Mouse (Mus musculus): Measurements from ENCODE around the gene Stard13. TPM values are rescaled to one million over a fixed set of nuclear protein-coding genes. Genes with fewer than 3 reads are reported as not detected.

Gene Stard13
- polyA plus RNA-seq, 1 experiment from 2014 or later = 7.3 TPM

DNA sequence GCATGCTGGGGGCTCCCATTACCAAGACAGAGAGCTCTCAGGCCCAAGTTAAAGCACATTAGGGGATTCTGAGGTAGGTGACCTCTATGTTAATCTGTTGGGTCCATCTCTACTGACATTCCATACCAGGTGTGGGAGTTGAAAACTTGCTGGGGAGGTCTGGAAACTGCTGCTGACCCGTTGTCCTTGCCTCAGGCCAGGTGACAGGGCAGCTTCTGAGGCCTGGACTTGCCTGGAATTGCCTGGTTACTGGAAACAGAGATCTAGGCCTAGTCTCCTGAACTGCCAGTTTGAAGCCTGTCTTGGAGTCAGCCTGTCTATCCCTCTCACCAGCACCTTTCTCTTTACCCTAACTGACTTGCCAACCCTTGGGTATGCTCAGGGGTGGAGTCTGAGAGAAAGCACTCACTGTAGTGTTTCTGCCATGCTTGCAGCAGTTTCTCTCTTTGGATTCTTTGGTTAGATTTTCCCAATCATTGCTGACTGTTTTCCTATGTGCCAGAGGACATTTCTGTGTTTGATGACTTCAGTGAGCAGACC lies 229.3 kb downstream of the Stard13 start:
- ATAC-seq (ENCODE audit: low FRiP score) = no peak
- H3K27ac ChIP-seq = no peak overlapping the region
- 82% methylated on average over 1 of the region's 1 CpGs for WGBS
- H3K36me3 ChIP-seq = no peaks in the 10 kb centered on the region
- H3K9ac ChIP-seq = no peak overlapping the region
- no peak overlapping the region for H3K4me2 ChIP-seq (replicated peaks)
- H3K9me3 ChIP-seq (replicated peaks) = no peaks in the 10 kb centered on the region
- no peak overlapping the region for H3K4me3 ChIP-seq
- H3K4me1 ChIP-seq = no peaks in the 10 kb centered on the region
- no peaks in the 10 kb centered on the region for H3K27me3 ChIP-seq

- no peak for ATAC-seq (ENCODE audit: low FRiP score)
- 90% methylated on average over 4 of the region's 4 CpGs for WGBS
These were observed 231.6 kb downstream of the Stard13 start for GRCm38 (mm10) chr5:151002051-151002450.

GRCm38 (mm10) chr5:151001111-151001510 lies 232.5 kb downstream of the Stard13 start:
- Histone ChIP-seq H3K4me2 (replicated peaks) (no peak overlapping the region), H3K36me3 (no peaks in the 10 kb centered on the region), H3K9ac (no peak overlapping the region), H3K4me3 (no peak overlapping the region), H3K27me3 (no peaks in the 10 kb centered on the region), H3K27ac (no peak overlapping the region), H3K4me1 (no peaks in the 10 kb centered on the region), H3K9me3 (replicated peaks) (no peaks in the 10 kb centered on the region)
- WGBS = 94% methylated on average over 7 of the region's 7 CpGs
- no peak for ATAC-seq (ENCODE audit: low FRiP score)

More at GRCm38 (mm10) chr5:151002051-151002450, 231.6 kb downstream of the Stard13 start:
- no peak overlapping the region for H3K4me2 ChIP-seq (replicated peaks)
- no peak overlapping the region for H3K9ac ChIP-seq
- no peaks in the 10 kb centered on the region for H3K9me3 ChIP-seq (replicated peaks)
- H3K4me3 ChIP-seq = no peak overlapping the region
- H3K36me3 ChIP-seq = no peaks in the 10 kb centered on the region
- no peaks in the 10 kb centered on the region for H3K27me3 ChIP-seq
- no peak overlapping the region for H3K27ac ChIP-seq
- no peaks in the 10 kb centered on the region for H3K4me1 ChIP-seq

- H3K9ac ChIP-seq = no peak overlapping the region
- H3K4me3 ChIP-seq = no peak overlapping the region
- H3K9me3 ChIP-seq (replicated peaks) = no peaks in the 10 kb centered on the region
- no peak overlapping the region for H3K4me2 ChIP-seq (replicated peaks)
- H3K27ac ChIP-seq = no peak overlapping the region
- H3K27me3 ChIP-seq = no peaks in the 10 kb centered on the region
- 70% methylated on average over 2 of the region's 2 CpGs for WGBS
- H3K4me1 ChIP-seq = no peaks in the 10 kb centered on the region
- H3K36me3 ChIP-seq = no peaks in the 10 kb centered on the region
- ATAC-seq (ENCODE audit: low FRiP score) = no peak
These were observed 237.1 kb downstream of the Stard13 start for GRCm38 (mm10) chr5:150996586-150996985.

DNA sequence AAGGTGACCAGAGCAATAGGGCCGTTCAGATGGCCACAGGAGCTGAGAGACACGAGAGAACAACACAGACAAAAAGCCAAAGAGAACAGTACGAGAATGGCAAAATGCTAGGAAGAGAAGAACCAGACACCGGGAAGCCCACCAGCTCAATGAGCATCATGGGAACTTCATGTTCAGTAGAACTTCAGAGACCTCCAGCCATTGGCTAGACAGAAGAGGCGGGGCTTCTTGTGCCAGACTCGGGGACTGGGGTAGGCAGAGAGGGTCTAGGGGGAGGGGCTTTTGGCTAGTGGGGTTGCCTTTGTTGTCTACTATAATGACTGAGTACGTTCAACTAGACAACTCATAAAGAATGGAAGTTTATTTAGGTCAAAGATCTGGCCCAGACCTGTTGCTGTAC lies 239.5 kb downstream of the Stard13 start:
- Histone ChIP-seq H3K9ac (no peak overlapping the region), H3K9me3 (replicated peaks) (no peaks in the 10 kb centered on the region), H3K36me3 (no peaks in the 10 kb centered on the region), H3K4me3 (no peak overlapping the region), H3K27ac (no peak overlapping the region), H3K27me3 (no peaks in the 10 kb centered on the region), H3K4me1 (no peaks in the 10 kb centered on the region), H3K4me2 (replicated peaks) (no peak overlapping the region)
- no peak for ATAC-seq (ENCODE audit: low FRiP score)
- WGBS = 88% methylated on average over 7 of the region's 7 CpGs

Other genes starting within 250 kb of the Stard13 start
- gene Gm42906, start 194.3 kb upstream of the Stard13 start, polyA plus RNA-seq (2016; fragmentation: Nextera tagmentation; extraction: Ambion mirVana) = not detected in 2 replicates